Mouse (Mus musculus) frontal cortex, adult 2 months (tissue): ENCODE measurements around the gene Sec24c. TPM values are rescaled to one million over a fixed set of nuclear protein-coding genes. Genes with fewer than 3 reads are reported as not detected.
"Not testable (repeated sequence)": the region's sequence is repeated elsewhere in the genome, so short reads cannot be mapped to it uniquely, and the experiment has no call there.

ENCODE experiments used
- DNase-seq, 2 experiments: peaks; one replicate each; pipeline ENCODE4 v3.0.0; 2022; ENCODE audit warnings: low spot score in 1 of 2; ENCODE audit errors: extremely low spot score in 1 of 2
- polyA plus RNA-seq: library from polyadenylated mRNA; depleted of rRNA; stranded (reverse); fragments of >200 nt; gene quantifications from 2 replicates; pipeline ENCODE4 v1.2.3, GENCODE M21; 2012; rRNA removed

The Sec24c gene
- 81.0 and 91.9 TPM in 2 replicates for polyA plus RNA-seq

DNA sequence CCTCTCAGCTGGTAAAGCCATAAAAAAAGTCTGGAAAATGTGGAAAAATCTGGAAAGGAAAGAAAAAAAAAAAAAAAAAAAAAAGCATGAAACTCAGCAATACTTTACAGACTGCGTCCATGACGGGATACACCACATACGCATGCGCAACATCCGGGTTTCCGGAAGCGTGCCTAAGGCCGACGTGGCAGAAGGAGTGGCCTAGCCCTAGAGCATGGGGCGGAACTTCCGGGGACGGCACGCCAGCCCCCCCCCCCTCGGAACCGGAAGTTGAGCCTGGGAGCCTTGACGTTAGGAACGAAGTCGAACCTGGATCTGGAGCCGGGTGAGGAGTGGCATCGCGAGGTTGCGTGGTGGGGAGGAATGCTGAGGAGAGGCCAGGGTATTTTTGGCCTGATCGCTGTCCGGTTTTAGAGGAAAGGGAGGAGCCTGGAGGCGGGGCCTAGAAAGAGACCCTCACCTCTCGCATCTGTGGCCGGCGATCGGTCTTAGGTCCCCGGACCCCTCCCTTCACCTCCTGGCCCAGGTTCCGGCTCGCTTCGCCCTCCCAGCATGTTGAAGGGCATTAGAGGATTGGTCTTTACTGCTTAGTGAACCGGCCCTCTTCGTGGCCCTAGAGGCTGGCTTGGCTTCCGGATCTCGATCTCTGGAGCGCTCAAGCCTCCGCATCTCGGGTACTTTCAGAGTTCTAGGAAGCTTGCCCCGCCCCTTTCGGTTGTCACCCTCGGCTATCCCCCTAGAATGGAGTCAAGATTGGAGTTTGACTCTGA lies at the start of gene Sec24c:
Gene Sec24c (plus strand): TSS at position 245 of the 770 bp plus-strand sequence.
- DNase-seq: peak; percentile 91 to 98

DNA sequence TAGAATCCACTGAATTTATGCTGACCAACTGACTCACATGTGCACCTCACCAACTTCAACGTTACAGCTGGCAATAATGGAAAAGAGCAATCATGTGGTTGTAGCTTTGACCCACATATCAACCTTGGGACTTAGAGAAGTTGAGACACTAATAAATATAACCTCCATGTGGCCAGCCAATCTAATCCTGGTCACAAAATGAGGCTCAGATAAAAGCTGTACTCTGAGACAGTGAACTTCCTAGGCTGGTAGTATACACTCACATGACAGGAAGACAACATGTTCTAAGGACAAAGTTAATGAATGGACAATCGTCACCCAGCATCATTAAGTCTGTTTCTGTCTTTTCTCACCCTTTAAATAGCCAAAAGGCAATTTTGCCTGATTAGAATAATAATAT lies 47.7 kb upstream of the Sec24c start:
- DNase-seq: no peak

DNA sequence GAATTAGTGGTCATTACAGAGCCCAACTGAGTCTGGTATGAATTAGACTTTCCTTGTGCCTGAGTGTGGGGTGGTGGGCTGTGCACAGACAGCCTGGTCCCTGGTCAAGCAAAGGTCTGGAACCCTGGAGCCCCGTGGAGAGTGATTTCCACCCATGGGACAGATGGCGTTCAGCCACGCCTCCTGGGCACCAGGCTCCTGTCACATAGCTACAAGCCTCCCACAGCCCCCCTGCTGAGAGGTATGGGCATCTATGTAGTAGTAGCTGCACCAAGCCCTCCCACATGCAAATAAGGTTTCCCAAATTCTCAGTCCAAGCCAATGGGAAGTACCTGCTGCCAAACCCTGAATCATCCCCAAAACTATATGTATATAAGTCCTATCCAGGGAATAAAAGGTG lies 47.1 kb upstream of the Sec24c start:
- DNase-seq: no peak

DNA sequence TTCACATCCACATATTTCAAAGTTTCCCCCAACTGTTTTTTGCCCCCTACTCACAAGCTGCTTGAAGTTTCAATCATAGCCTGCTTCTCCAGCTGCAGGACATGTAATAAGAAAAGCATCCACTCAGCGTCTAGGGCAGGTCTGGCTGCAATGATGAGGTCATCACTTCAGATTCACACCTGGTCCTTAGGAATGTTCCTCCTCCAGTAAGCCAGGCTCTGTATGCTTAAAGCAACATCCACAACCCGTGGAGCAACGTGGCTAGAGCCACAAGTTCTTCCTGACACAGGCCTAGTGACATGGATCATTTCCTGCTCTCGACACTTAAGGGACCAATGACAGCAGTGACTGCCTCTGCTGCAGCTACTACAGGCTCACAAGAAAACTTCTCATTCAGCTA lies 42.9 kb upstream of the Sec24c start:
- no peak for DNase-seq

DNA sequence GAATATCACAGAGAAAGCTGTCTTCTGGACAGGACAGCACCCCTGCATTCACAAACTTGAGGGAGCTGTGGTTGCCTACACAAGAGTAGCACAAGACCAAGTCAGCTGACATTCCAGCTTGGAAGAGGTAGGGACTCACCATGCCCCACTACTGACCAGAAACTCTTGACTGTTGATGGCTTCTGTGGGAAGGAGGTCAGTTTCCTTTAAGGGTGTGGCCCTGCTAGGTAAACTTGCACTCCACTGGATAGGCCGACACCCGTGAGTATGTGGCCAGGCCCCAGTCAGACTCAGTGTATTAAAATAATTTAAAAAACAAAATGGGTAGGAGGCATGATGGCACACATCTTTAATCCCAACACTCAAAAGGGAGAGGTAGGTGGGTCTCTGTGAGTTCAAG lies 38.6 kb upstream of the Sec24c start:
- no peak for DNase-seq

DNA sequence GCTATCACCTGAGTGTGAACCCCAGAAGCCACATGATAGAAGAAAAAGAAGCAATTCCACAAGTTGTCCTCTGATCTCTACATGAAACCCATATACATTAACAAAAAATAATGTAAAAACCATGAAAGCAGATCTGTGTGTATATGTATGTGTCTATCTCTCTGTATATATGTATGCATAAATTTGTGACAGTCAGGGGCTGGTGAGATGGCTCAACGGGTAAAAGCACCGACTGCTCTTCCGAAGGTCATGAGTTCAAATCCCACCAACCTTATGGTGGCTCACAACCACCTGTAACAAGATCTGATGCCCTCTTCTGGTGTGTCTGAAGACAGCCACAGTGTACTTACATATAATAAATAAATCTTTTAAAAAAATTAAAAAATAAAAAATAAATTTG lies 37.1 kb upstream of the Sec24c start:
- not testable (repeated sequence) for DNase-seq

DNA sequence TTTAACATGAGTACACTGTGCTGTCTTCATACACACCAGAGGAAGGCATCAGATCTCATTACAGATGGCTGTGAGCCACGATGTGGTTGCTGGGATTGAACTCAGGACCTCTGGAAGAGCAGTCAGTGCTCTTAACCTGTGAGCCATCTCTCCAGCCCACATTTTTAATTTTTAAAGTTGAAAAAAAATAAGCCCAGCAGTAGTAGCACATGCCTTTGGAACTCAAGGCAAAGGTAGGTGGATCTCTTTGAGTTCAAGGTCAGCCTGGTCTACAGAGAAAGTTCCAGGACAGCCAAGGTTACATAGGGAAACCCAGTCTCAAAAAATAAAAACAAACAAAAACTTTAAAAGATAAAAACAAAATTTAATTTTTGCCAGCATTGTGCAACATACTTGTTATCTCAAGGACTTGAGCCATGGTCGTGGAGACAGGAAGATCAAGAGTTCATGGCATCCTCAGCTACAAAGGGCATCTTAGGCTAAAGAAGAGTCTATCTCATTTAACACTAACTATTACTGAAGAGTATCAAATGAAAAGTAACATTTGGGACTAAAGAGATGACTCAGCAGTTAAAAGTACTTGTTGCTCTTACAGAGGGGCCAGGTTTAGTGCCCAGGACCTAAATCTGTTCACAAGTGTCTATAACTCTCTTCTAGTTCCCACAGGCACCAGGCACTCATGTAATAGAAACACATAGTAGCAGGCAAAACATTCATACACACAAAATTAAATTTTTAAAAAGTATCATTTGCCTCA lies 36.1 kb upstream of the Sec24c start:
- DNase-seq: no peak

DNA sequence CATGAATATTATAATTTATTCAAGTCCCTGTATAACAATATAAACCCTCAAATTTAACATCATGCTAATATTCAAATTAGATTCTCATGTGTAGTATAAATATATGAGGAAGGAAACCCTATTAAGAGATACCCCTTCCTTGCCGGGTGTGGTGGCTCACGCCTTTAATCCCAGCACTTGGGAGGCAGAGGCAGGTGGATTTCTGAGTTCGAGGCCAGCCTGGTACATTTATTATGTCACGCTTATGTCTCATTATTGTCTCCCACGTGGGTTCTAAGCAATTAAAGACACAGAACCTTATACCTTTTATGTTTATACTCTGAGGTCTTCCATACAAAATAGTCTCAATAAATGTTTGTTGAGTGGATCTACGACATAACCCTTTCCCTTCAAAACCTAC lies 35.4 kb upstream of the Sec24c start:
- DNase-seq: no peak

DNA sequence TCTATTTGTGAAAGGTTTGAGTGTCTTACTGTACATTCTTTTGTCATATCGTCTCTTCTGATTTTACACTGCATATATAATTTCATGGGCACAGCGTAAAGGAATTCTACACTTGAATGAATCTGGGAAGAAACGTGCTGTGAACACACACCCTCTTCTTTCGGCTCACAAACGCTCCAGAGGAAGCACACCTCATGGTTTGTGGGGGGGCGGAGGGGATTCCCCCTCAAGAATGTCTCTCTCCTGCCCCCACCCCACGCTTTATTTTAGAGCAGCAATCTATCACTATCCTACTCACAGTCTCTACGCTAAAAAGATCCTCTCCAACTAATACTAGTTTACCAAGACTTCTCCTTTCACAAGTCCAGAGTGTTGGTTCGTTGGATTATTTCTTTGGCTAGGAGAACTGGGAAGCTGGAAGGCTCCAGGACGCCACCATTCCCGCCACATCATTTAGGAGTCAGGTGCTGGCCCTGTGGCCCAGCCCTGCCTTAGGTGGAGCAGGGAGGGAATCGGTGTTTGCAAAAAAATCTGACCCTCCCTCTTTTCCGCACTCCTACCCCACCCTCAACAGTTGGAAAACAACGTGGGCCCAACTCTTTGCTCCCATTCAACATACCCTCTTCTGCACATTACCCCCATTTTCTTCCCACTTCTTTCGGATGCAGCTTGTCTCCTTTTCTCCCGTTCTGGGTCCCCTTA lies 34.0 kb upstream of the Sec24c start:
- no peak for DNase-seq

DNA sequence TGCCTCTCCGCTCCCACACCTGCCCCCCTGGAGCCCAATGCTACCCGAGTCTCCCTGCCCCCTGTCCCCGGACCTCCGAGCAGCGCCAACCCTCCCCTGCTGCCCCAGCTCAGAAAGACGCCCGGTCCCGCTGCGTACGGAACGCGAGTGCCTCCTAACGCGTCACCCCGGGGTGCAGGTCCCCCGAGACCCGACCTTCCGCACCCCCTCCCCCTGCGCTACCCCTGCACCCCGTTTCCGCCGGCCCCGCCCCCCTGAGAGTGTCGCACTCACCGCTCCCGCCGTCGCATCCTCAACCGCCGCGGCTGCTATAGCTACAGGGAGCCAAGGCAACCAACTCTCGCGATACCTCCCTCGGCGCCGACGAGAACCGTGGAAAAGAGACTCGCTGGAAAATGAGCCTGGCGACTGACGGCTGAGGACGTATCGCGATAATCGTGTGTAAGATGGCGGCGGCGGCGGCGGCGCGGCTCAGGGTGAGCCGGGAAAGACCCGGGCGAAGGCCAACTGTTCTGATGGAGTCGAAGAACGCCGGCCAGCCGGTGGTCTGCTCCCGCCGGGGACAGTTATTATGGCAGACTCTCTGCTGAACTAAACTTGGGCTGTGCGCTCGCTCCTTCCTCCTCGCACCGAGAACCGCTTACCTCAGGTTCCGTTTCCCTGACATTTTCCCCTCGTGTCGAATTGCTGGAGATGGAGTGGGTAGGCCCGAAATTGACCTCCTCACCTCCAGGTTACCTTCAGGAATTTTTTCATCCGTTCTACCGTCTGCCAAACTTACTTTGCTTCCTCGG lies 33.3 kb upstream of the Sec24c start, which contains the start of gene Usp54:
Gene Usp54 (minus strand): TSS at position 420 of the 794 bp plus-strand sequence.
- DNase-seq: peak; percentile 97 to 99

DNA sequence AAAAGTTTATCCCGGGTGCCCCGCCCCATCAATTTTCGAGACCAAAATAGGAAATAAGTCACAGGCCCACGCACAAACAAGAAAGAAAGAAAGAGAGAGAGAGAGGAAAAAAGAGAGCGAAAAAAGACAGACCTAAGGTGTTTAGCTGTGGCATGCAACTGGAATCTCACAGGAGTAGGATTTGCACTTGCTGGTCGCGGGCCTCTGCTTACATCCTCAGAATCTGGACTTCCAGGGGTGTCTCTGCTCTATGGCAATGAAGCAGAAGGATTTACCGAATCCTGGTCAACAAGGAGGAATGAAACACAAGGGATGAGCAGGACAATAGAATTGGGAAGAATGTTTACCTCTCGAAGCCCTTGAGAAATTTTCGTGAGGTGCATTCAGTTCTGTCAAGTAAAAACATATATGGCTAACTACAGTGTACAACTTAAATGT lies 32.7 kb upstream of the Sec24c start:
- peak in 1 of 2 experiments; percentile 16 for DNase-seq

DNA sequence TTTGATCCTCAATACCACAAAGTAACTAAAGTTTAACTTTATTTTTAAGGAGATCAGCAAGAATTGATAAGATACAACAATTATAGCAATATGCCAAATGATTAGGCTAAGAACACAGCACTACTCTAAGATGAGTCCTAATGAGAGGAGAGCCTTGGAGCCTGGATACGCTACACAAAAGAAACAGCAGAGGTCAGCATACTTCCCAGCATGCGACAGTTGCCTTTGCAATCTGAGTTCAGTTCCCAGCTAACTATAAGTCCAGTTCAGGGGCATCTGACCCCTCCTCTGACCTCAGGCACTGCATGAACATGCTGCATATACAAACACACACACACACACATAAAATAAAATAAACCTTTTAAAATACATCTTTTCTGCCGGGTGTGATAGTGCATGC lies 28.6 kb upstream of the Sec24c start:
- no peak for DNase-seq

DNA sequence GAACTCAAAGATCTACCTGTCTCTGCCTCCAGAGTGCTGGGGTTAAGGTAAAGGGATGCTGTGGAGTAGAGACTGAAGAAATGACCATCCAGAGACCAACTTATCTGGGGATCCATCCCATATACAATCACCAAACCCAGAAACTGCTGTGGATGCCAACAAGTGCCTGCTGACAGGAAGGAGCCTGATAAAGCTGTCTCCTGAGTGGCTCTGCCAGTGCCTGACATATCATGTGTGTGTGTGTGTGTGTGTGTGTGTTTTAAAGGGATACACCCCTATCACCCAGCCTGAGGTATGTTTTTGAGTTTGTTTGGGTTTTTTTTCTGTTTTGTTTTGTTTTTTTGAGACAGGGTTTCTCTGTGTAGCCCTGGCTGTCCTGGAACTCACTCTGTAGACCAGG lies 27.7 kb upstream of the Sec24c start:
- DNase-seq: no peak

DNA sequence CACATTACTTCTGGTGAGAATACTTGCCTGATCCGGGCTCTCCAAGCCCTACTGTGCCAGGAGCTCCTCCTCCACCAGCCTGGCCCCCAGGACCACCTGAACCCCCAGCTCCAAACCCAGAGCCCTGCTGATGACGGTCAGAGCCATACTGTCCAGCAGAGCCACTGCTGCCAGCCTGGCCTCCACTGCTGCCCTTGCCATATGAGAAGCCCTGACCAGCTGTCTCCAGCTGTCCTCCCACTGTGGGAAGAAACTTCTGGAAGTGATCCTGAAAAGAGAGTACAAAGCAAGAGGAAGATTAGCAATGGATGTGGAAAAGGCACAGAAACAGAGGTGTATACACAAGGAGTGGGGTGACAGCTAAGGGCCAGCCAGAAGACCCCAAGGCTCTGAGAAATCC lies 23.1 kb upstream of the Sec24c start:
- DNase-seq: no peak

DNA sequence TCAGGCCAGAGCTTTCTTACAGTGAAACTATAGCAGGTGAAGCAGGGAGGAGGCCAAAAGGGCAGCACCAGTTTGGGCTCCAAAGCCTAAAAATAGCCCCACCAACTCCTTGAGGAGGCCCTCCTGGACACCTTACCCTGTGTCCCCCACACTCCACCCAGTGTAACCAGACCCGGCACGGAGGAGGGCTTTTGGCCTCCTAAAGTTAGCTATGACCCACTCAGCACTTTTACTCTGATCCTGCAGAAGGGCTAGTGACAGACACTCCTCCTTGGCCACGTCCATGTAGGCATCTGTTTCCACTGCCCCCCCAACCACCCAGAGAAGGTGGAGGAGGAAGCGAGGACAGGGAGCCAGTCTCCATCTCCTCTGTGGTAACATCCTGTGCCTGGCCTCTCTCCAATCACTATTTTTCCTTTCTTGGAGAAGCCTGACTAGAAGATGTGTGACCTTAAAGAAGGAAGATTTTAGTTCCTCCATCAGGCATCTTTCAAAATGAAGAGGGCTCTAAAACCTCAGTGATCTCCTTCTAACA lies 22.3 kb upstream of the Sec24c start:
- DNase-seq: no peak

DNA sequence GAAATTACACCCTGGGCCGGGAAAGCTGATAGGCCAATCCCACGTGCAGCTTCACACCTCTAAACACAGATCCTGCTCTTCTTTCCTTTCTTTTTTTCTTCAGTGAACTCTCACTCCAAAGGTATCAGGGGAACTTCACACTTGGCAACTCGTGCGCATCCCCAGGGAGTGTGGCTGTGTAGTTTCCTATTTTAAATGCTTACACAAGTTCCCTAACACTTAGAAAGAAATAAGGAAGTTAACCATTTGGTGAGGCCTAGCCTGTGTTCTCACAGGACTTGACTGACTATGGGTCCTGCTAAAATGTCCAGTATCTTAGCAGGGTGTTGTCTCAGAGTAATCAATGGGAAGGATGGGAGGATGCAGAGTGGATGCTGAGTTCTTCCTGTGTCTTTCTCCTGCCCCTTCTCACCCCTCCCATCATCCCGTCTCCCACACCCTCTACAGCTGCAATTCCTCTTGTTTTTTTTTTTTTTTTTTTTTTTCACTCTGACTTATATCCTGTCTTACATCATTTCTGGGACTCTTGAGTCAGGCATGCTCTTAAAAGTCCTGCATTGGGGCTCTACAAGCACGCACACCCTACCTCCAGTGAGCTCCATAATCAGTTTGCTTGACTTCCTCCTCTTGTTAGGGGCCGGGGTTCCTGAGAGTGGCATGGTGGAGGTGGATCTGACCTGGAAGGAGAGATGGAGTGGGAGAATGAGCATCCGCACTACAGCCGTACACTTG lies 19.3 kb upstream of the Sec24c start:
- no peak for DNase-seq

DNA sequence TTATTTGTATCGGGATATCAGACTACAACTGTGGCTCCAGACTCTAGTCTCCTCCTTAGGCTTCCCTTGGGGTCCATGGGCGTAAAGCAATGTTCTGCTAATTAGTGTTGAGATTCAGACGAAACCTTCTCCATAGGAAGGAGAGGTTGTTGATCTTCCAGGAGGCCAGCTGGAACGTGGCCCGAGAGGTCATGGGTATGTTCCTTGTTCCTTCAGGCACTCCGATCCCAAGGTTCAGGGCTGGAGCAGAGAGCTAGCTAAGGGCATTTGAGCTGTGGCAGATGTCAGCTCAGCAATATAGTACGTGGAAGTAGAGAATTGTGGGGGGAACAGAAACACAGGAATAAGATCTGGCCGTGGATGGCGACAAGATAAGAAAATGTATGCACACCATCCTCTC lies 18.4 kb upstream of the Sec24c start:
- DNase-seq: no peak

DNA sequence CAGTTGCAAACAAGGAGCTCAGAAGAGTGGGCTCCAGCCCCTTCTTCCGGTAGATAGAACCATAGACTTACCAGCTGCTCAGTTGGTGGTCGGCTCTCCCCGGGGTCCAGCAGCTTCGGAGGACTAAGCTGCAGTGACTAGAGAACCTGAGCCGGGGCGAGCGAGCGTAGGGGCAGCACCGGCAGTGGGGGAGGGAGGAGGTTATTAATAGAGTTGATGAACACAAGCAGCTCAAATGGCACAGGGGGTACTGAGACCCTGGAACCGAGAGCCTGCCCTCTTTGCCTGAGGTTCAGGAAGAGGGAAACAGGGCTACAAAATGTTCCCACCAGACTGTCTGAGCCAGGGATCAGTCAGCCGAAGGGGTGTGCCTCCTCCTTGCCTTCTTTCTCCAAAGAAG lies 17.7 kb upstream of the Sec24c start, which contains the start of gene Myoz1:
Gene Myoz1 (minus strand): TSS at position 180 of the 400 bp plus-strand sequence.
- no peak for DNase-seq

DNA sequence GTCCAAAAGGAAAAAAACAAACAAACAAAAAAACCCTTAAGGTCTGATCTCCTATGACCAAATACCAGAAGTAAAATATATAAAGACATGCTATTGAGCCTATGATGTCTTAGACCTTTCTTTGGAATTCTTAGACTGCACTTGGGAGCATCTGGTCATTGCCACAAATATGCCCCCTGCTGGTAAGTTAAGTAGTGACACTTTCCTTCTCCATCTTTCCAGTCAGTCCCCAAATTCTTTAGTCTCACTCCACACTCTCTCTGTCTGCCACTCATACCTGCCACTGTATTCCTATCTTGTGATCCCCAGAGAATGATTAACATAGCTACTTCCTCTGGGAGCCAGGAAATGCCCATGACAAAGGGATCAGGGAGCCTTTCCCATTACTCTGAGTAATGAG lies 15.8 kb upstream of the Sec24c start:
- DNase-seq: peak in 1 of 2 experiments; percentile 86
